Mouse (Mus musculus) stomach, embryonic 16.5 days (tissue): Measurements from ENCODE around the gene Mon2. TPM values are rescaled to one million over a fixed set of nuclear protein-coding genes. Genes with fewer than 3 reads are reported as not detected.
A peak's percentile ranks its signal among the peaks of the same experiment; 100 is the strongest.

Experiments
- ATAC-seq: fragments of 200-750 bp; cut with Nextera tagmentation; 2 replicates; pipeline ENCODE4 v1.8.0; 2017; ENCODE audit warnings: moderate number of reproducible peaks, moderate TSS enrichment; ENCODE audit not compliant: insufficient read depth, low FRiP score
- H3K27ac ChIP-seq: fragments of 300-500 bp; sonication (generic); 2 replicates; pipeline ENCODE4 v1.5.1; 2014; ENCODE audit warnings: low read length
- H3K27me3 ChIP-seq: fragments of 300-500 bp; sonication (generic); 2 replicates; pipeline ENCODE4 v1.6.1; 2014; ENCODE audit warnings: low read length, control low read depth, mixed read lengths; ENCODE audit not compliant: control insufficient read depth, insufficient read depth
- H3K36me3 ChIP-seq: fragments of 300-500 bp; sonication (generic); 2 replicates; pipeline ENCODE4 v1.6.1; 2014; ENCODE audit warnings: low read length; ENCODE audit not compliant: control insufficient read depth, insufficient read depth
- H3K4me1 ChIP-seq: fragments of 300-500 bp; sonication (generic); 2 replicates; pipeline ENCODE4 v1.6.1; 2014; ENCODE audit warnings: low read length, control low read depth, mixed read lengths; ENCODE audit not compliant: control insufficient read depth, insufficient read depth
- H3K4me2 ChIP-seq: fragments of 300-500 bp; sonication (generic); 2 replicates; pipeline ENCODE4 v1.6.1; 2014; ENCODE audit warnings: low read depth, low read length, mixed read lengths
- H3K4me3 ChIP-seq: fragments of 300-500 bp; sonication (generic); replicated peaks from 2 replicates; pipeline ENCODE4 v1.5.1; 2014; ENCODE audit warnings: mild to moderate bottlenecking, low read length
- H3K9ac ChIP-seq: fragments of 300-500 bp; sonication (generic); 2 replicates; pipeline ENCODE4 v1.6.1; 2014; ENCODE audit warnings: low read length
- H3K9me3 ChIP-seq: fragments of 300-500 bp; sonication (generic); replicated peaks from 2 replicates; pipeline ENCODE4 v1.6.1; 2016; ENCODE audit warnings: low read length, control low read depth; ENCODE audit not compliant: control insufficient read depth
- WGBS: fragments of 180-500 bp; shearing (Covaris S2); extraction: QIAGEN DNeasy Blood & Tissue Kit; methylation state at CpG from one replicate; pipeline ENCODE4 v1.1.7; 2014; 5-methylcytosine and 5-hydroxymethylcytosine counted together
- polyA plus RNA-seq: library from polyadenylated mRNA; unstranded; fragments of >200 nt; fragmentation: Nextera tagmentation; extraction: Ambion mirVana; gene quantifications from 2 replicates; pipeline ENCODE4 v1.2.1, GENCODE M21; 2015

The Mon2 gene
- polyA plus RNA-seq, 1 experiment from 2014 or later, result 15.4 TPM

GRCm38 (mm10) chr10:122991648-122992047 lies 84.7 kb downstream of the Mon2 start:
- 87% methylated on average over 9 of the region's 9 CpGs for WGBS
- no peak for ATAC-seq
- no peak overlapping the region for H3K4me3 ChIP-seq

GRCm38 (mm10) chr10:122991053-122991452 lies 85.3 kb downstream of the Mon2 start:
- Histone ChIP-seq H3K4me3 (no peak overlapping the region), H3K36me3 (peaks cover 9% of the 10 kb centered on the region; the same call in 1 of the 2 replicates), H3K9me3 (no peaks in the 10 kb centered on the region), H3K4me2 (no peak overlapping the region; the same call in 1 of the 2 replicates), H3K27me3 (no peaks in the 10 kb centered on the region), H3K4me1 (peaks cover 16% of the 10 kb centered on the region), H3K27ac (peak overlapping the region; percentile 61; the same call in 1 of the 2 replicates), H3K9ac (no peak overlapping the region)
- WGBS, result 72% methylated on average over 9 of the region's 9 CpGs
- ATAC-seq, result no peak

More at GRCm38 (mm10) chr10:122991648-122992047, 84.7 kb downstream of the Mon2 start:
- Histone ChIP-seq H3K36me3 (peaks cover 9% of the 10 kb centered on the region; the same call in 1 of the 2 replicates), H3K4me1 (peaks cover 15% of the 10 kb centered on the region), H3K4me2 (no peak overlapping the region), H3K9me3 (no peaks in the 10 kb centered on the region), H3K9ac (no peak overlapping the region), H3K27me3 (no peaks in the 10 kb centered on the region), H3K27ac (peak overlapping the region; percentile 61; the same call in 1 of the 2 replicates)

- H3K27me3 ChIP-seq, result no peaks in the 10 kb centered on the region
- H3K27ac ChIP-seq, result 0 out of 2 replicates have a peak overlapping the region, but pooled peaks have one; percentile 61
- H3K4me2 ChIP-seq, result no peak overlapping the region; the same call in 1 of the 2 replicates
- no peaks in the 10 kb centered on the region for H3K9me3 ChIP-seq
- 85% methylated on average over 6 of the region's 6 CpGs for WGBS
- H3K4me1 ChIP-seq, result peaks cover 16% of the 10 kb centered on the region
- peaks cover 9% of the 10 kb centered on the region; the same call in 1 of the 2 replicates for H3K36me3 ChIP-seq
- H3K4me3 ChIP-seq, result no peak overlapping the region
- no peak overlapping the region for H3K9ac ChIP-seq
- ATAC-seq, result no peak
Observed at GRCm38 (mm10) chr10:122990606-122991005, 85.7 kb downstream of the Mon2 start.

- Histone ChIP-seq H3K4me3 (no peak overlapping the region), H3K4me1 (peaks cover 16% of the 10 kb centered on the region), H3K4me2 (no peak overlapping the region), H3K36me3 (peaks cover 8% of the 10 kb centered on the region; the same call in 1 of the 2 replicates), H3K9me3 (no peaks in the 10 kb centered on the region), H3K27me3 (no peaks in the 10 kb centered on the region), H3K9ac (no peak overlapping the region), H3K27ac (no peak overlapping the region)
- 74% methylated on average over 9 of the region's 9 CpGs for WGBS
- no peak for ATAC-seq
Observed at GRCm38 (mm10) chr10:122989916-122990315, 86.4 kb downstream of the Mon2 start.

GRCm38 (mm10) chr10:122988372-122988771 lies 87.9 kb downstream of the Mon2 start:
- Histone ChIP-seq H3K9ac (peak overlapping the region; percentile 37; the same call in 1 of the 2 replicates), H3K27me3 (no peaks in the 10 kb centered on the region), H3K9me3 (no peaks in the 10 kb centered on the region), H3K4me3 (no peak overlapping the region), H3K4me1 (peaks cover 20% of the 10 kb centered on the region), H3K4me2 (0 out of 2 replicates have a peak overlapping the region, but pooled peaks have one; percentile 21), H3K36me3 (0 out of 2 replicates have a peak, but pooled peaks cover 4% of the 10 kb centered on the region), H3K27ac (peak overlapping the region; percentile 11; the same call in 1 of the 2 replicates)
- no peak for ATAC-seq
- WGBS, result 68% methylated on average over 7 of the region's 7 CpGs

- 0 out of 2 replicates have a peak, but pooled peaks cover 4% of the 10 kb centered on the region for H3K36me3 ChIP-seq
- H3K4me1 ChIP-seq, result peaks cover 25% of the 10 kb centered on the region
- H3K9me3 ChIP-seq, result no peaks in the 10 kb centered on the region
- H3K27me3 ChIP-seq, result no peaks in the 10 kb centered on the region
- peak overlapping the region; percentile 37; the same call in 1 of the 2 replicates for H3K9ac ChIP-seq
- no peak overlapping the region for H3K4me3 ChIP-seq
- peak overlapping the region; percentile 11; the same call in 1 of the 2 replicates for H3K27ac ChIP-seq
- H3K4me2 ChIP-seq, result 0 out of 2 replicates have a peak overlapping the region, but pooled peaks have one; percentile 21
- ATAC-seq, result no peak
- WGBS, result 19% methylated on average over 9 of the region's 9 CpGs
Observed at GRCm38 (mm10) chr10:122987671-122988128, 88.6 kb downstream of the Mon2 start.

GRCm38 (mm10) chr10:122986320-122987225 lies 89.7 kb downstream of the Mon2 start:
- Histone ChIP-seq H3K36me3 (0 out of 2 replicates have a peak, but pooled peaks cover 4% of the 10 kb centered on the region), H3K4me3 (peak overlapping the region; percentile 92), H3K4me1 (peaks cover 25% of the 10 kb centered on the region), H3K27ac (peak overlapping the region; percentile 99), H3K4me2 (peak overlapping the region; percentile 61), H3K9ac (peak overlapping the region; percentile 98), H3K9me3 (no peaks in the 10 kb centered on the region), H3K27me3 (no peaks in the 10 kb centered on the region)
- peak; percentile 84 for ATAC-seq
- 8% methylated on average over 44 of the region's 54 CpGs for WGBS

- H3K27me3 ChIP-seq, result no peaks in the 10 kb centered on the region
- WGBS, result under 1% methylated on average over 78 of the region's 115 CpGs
- H3K36me3 ChIP-seq, result peaks cover 11% of the 10 kb centered on the region; the same call in 1 of the 2 replicates
- H3K4me1 ChIP-seq, result peaks cover 23% of the 10 kb centered on the region
- H3K9me3 ChIP-seq, result no peaks in the 10 kb centered on the region
- peak overlapping the region; percentile 92 for H3K4me3 ChIP-seq
- H3K9ac ChIP-seq, result peak overlapping the region; percentile 98
- peak overlapping the region; percentile 63 for H3K4me2 ChIP-seq
- peak; percentile 90 for ATAC-seq
- peak overlapping the region; percentile 99 for H3K27ac ChIP-seq
Observed at GRCm38 (mm10) chr10:122985515-122986319, 90.6 kb downstream of the Mon2 start.
